Mouse (Mus musculus) liver, embryonic 12.5 days (tissue): Measurements from ENCODE around the gene Igfbp7. TPM values are rescaled to one million over a fixed set of nuclear protein-coding genes. Genes with fewer than 3 reads are reported as not detected.
A peak's percentile ranks its signal among the peaks of the same experiment; 100 is the strongest.

Experiments
- ATAC-seq: fragments of 200-750 bp; cut with Nextera tagmentation; 2 replicates; pipeline ENCODE4 v1.8.0; 2017; ENCODE audit warnings: moderate number of reproducible peaks, mild to moderate bottlenecking, moderate library complexity
- H3K27ac ChIP-seq: fragments of 300-500 bp; sonication (generic); 2 replicates; pipeline ENCODE4 v1.5.1; 2016; ENCODE audit warnings: mild to moderate bottlenecking
- H3K27me3 ChIP-seq: fragments of 300-500 bp; sonication (generic); replicated peaks from 2 replicates; pipeline ENCODE4 v1.6.1; 2016; ENCODE audit warnings: mild to moderate bottlenecking, moderate library complexity
- H3K36me3 ChIP-seq: fragments of 300-500 bp; sonication (generic); 2 replicates; pipeline ENCODE4 v1.6.1; 2016; ENCODE audit warnings: mild to moderate bottlenecking, moderate library complexity
- H3K4me1 ChIP-seq: fragments of 300-500 bp; sonication (generic); 2 replicates; pipeline ENCODE4 v1.6.1; 2016
- H3K4me2 ChIP-seq: fragments of 300-500 bp; sonication (generic); 2 replicates; pipeline ENCODE4 v1.6.1; 2016; ENCODE audit warnings: mild to moderate bottlenecking, moderate library complexity
- H3K4me3 ChIP-seq: fragments of 300-500 bp; sonication (generic); 2 replicates; pipeline ENCODE4 v1.5.1; 2016; ENCODE audit warnings: mild to moderate bottlenecking, moderate library complexity
- H3K9ac ChIP-seq: fragments of 300-500 bp; sonication (generic); 2 replicates; pipeline ENCODE4 v1.6.1; 2016; ENCODE audit warnings: mild to moderate bottlenecking, moderate library complexity
- H3K9me3 ChIP-seq: fragments of 300-500 bp; sonication (generic); replicated peaks from 2 replicates; pipeline ENCODE4 v1.6.1; 2016; ENCODE audit warnings: mild to moderate bottlenecking, moderate library complexity
- WGBS: fragments of 180-500 bp; shearing (Covaris S2); methylation state at CpG from one replicate; pipeline ENCODE4 v1.1.7; 2016; ENCODE audit not compliant: insufficient replicate concordance; 5-methylcytosine and 5-hydroxymethylcytosine counted together
- polyA plus RNA-seq: library from polyadenylated mRNA; unstranded; fragments of >200 nt; fragmentation: Nextera tagmentation; extraction: Ambion mirVana; gene quantifications from 2 replicates; pipeline ENCODE4 v1.2.1, GENCODE M21; 2016

Igfbp7 gene
- 13.4 and 14.2 TPM in 2 replicates for polyA plus RNA-seq

DNA sequence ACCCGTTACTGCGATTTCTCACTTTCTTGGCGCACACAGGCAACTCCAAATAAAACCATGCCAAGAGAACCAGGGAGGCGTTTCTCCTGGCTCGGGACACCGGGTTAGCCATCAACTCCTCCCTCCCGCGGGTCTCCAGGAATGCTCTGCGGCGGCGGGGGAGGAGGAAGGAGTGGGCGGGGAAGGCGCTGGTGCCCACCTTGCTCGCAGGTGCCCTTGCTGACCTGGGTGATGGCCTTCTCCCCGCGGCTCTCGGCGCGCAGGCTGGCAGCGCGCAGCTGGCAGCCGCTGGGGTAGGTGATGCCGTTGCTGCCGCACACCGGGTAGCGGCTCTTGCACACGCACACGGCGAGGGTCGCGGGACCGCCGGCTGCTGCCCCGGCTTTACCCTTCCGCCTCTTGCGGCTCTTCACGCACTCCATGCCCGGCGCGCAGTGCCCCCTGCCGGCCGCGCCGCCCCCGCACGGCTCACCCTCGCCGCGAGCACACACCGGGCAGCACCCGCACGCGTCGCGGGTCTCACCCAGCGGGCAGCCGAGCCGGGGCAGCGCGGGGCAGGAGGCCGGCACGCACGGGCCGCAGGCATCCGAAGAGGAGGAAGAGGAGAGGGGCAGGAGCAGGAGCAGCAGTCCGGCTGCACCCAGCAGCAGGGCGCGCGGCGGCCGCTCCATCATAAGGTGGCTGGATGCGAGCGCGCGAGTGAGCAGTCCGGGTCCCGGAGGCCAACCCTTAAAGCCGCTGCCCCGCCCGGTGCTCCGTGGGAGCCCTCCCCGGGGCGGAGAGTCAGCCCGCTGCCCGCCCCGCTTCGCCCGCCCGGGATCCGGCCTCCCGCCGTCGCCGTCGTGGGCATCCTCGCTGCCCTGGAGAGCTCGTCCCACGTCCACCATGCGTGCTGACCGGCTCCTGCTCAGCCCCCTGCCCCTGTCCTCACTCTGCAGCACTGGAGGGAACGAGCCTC lies at the start of gene Igfbp7:
Gene Igfbp7, minus strand, starts transcription at position 701 of the 958 bp plus-strand sequence.
- WGBS = 8% methylated on average over 82 of the region's 101 CpGs
- Histone ChIP-seq H3K4me2 (peak within 1 kb of the TSS; percentile 73), H3K4me3 (peak within 1 kb of the TSS; percentile 49), H3K4me1 (peaks cover 9% of the 10 kb centered on the region), H3K9me3 (no peaks in the 10 kb centered on the region), H3K27ac (no peak within 1 kb of the TSS), H3K27me3 (peaks cover 39% of the 10 kb centered on the region), H3K9ac (peak within 1 kb of the TSS; percentile 32), H3K36me3 (no peaks in the 10 kb centered on the region)
- ATAC-seq = peak; percentile 54; the same call in 1 of the 2 replicates

- ATAC-seq = no peak
Measured at GRCm38 (mm10) chr5:77452103-77452502, 44.3 kb upstream of the Igfbp7 start.

DNA sequence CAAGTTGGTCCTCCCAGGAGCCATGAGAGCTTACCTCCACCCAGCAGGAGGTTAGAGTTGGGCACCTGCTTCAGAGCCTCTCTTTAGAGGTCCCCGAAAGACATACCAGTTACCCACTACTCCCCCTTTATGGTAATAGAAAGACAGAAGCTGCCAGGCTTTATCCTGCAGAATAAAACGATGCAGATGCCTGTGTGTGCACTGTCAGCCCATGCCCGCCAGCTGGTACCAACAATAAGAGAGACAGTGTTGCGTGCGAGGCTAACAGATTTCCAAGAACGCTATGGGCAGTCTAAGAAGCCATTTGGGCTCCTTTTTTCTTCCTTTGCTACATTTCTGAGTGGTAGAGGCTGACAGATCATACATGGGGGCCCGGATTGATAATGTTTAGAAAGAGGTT lies 41.7 kb upstream of the Igfbp7 start:
- no peak for ATAC-seq
- no peaks in the 10 kb centered on the region for H3K4me1 ChIP-seq
- H3K4me3 ChIP-seq = no peak overlapping the region
- H3K27me3 ChIP-seq = no peaks in the 10 kb centered on the region
- H3K36me3 ChIP-seq = no peaks in the 10 kb centered on the region
- 68% methylated on average over 7 of the region's 7 CpGs for WGBS
- no peak overlapping the region for H3K27ac ChIP-seq
- H3K4me2 ChIP-seq = no peak overlapping the region
- H3K9me3 ChIP-seq = no peaks in the 10 kb centered on the region
- H3K9ac ChIP-seq = no peak overlapping the region

More at GRCm38 (mm10) chr5:77452103-77452502, 44.3 kb upstream of the Igfbp7 start:
- 60% methylated on average over 6 of the region's 6 CpGs for WGBS
- H3K4me1 ChIP-seq = no peaks in the 10 kb centered on the region
- no peak overlapping the region for H3K4me2 ChIP-seq
- no peak overlapping the region for H3K9ac ChIP-seq
- no peak overlapping the region for H3K27ac ChIP-seq
- H3K36me3 ChIP-seq = no peaks in the 10 kb centered on the region
- H3K4me3 ChIP-seq = no peak overlapping the region
- H3K9me3 ChIP-seq = no peaks in the 10 kb centered on the region
- H3K27me3 ChIP-seq = no peaks in the 10 kb centered on the region

GRCm38 (mm10) chr5:77445431-77445830 lies 37.6 kb upstream of the Igfbp7 start:
- Histone ChIP-seq H3K9ac (no peak overlapping the region), H3K4me1 (no peaks in the 10 kb centered on the region), H3K4me3 (no peak overlapping the region), H3K27ac (no peak overlapping the region), H3K4me2 (no peak overlapping the region), H3K27me3 (no peaks in the 10 kb centered on the region), H3K9me3 (no peaks in the 10 kb centered on the region), H3K36me3 (no peaks in the 10 kb centered on the region)
- WGBS = 82% methylated on average over 4 of the region's 4 CpGs
- ATAC-seq = no peak

GRCm38 (mm10) chr5:77443889-77444573 lies 36.2 kb upstream of the Igfbp7 start:
- Histone ChIP-seq H3K4me2 (no peak overlapping the region), H3K4me1 (no peaks in the 10 kb centered on the region), H3K9me3 (no peaks in the 10 kb centered on the region), H3K36me3 (no peaks in the 10 kb centered on the region), H3K9ac (no peak overlapping the region), H3K27ac (no peak overlapping the region), H3K27me3 (no peaks in the 10 kb centered on the region), H3K4me3 (no peak overlapping the region)
- ATAC-seq = no peak
- WGBS = 76% methylated on average over 8 of the region's 8 CpGs

DNA sequence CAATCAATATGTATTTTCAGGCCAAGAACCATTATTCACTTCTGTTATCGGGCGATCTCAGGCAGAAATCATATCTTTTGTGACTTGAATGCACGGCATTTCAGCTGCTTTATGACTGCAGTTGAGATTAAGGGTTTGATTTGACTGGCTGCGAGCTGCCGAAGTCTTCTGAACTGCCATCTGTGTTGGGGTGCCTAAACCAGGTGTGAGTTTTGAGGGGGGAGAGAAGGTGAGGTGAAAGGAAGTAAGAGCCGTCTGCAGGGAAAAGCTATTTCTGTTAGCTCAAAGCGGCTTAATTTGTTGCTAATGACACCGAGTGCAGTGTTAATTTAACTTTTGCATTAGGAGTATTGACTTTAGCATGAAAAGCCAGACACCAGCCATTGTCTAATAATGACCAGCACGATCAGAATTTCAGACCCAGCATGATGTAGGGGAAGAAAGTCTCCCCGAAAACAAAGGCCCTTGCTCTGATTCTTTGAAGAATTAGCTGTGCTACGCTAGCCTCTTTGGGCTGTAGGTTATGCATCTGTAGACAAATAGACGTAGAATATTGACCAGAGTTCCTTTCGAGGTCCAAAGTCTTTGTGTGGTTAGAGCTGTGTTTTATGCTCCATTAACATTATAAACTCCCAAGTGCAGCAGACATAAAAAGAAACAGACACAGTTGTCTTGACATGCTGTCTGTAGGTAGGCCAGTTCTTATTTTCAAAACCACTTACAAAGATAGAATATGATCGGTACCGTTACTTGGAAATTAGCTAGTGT lies 35.2 kb upstream of the Igfbp7 start:
- no peaks in the 10 kb centered on the region for H3K4me1 ChIP-seq
- no peak for ATAC-seq
- no peak overlapping the region for H3K4me3 ChIP-seq
- no peak overlapping the region for H3K9ac ChIP-seq
- WGBS = 72% methylated on average over 15 of the region's 15 CpGs
- no peak overlapping the region for H3K27ac ChIP-seq
- H3K9me3 ChIP-seq = no peaks in the 10 kb centered on the region
- H3K4me2 ChIP-seq = no peak overlapping the region
- H3K27me3 ChIP-seq = no peaks in the 10 kb centered on the region
- H3K36me3 ChIP-seq = no peaks in the 10 kb centered on the region

GRCm38 (mm10) chr5:77436308-77436707 lies 28.5 kb upstream of the Igfbp7 start:
- Histone ChIP-seq H3K4me2 (no peak overlapping the region), H3K27me3 (no peaks in the 10 kb centered on the region), H3K4me1 (no peaks in the 10 kb centered on the region), H3K36me3 (no peaks in the 10 kb centered on the region), H3K4me3 (no peak overlapping the region), H3K9me3 (no peaks in the 10 kb centered on the region), H3K9ac (no peak overlapping the region), H3K27ac (no peak overlapping the region)
- ATAC-seq = no peak
- 64% methylated on average over 4 of the region's 4 CpGs for WGBS

GRCm38 (mm10) chr5:77434060-77434459 lies 26.2 kb upstream of the Igfbp7 start:
- Histone ChIP-seq H3K4me2 (peak overlapping the region; percentile 16; the same call in 1 of the 2 replicates), H3K9ac (no peak overlapping the region), H3K36me3 (no peaks in the 10 kb centered on the region), H3K4me3 (no peak overlapping the region), H3K27me3 (no peaks in the 10 kb centered on the region), H3K27ac (no peak overlapping the region), H3K9me3 (no peaks in the 10 kb centered on the region), H3K4me1 (no peaks in the 10 kb centered on the region)
- 53% methylated on average over 11 of the region's 11 CpGs for WGBS
- peak; percentile 51 for ATAC-seq

DNA sequence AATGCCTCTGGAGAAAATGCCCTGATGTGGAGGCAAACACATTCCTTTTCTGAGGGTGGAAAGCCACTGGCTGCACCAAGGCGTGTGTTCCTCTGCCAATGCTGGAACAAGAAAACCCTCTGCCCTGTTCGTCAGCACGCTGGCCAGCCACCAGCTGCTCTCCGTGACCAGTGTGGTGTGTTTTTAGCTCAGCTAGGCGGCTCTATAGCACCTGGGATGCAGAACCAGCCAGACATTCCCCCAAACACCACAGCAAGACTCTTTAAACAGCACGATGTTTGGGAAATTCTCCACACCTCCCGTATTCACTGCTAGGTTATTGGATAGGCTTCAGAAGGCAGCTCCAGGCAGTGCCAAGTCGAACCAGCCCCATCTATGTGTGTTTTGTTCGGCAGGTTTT lies 25.7 kb upstream of the Igfbp7 start:
- Histone ChIP-seq H3K27me3 (no peaks in the 10 kb centered on the region), H3K36me3 (no peaks in the 10 kb centered on the region), H3K9ac (no peak overlapping the region), H3K4me3 (no peak overlapping the region), H3K9me3 (no peaks in the 10 kb centered on the region), H3K27ac (no peak overlapping the region), H3K4me1 (no peaks in the 10 kb centered on the region), H3K4me2 (no peak overlapping the region)
- no peak for ATAC-seq
- WGBS = 56% methylated on average over 9 of the region's 9 CpGs

DNA sequence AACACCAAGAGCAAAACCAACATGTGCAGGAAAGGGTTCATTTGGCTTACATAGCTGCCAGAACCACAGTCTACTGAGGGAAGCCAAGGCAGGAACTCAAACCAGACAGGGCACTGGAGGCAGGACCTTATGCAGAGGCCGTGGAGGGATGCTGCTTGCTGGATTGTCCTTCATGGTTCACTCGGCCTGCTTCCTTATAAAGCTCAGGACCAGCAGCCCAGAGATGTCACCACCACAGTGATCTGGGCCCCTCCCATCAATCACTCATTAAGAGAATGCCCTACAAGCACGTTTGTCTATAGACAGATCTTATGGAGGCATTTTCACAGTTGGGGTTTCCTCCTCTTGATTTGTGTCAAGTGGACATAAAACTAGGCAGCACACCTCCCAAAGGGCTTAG lies 25.3 kb upstream of the Igfbp7 start:
- ATAC-seq = no peak
- 51% methylated on average over 3 of the region's 3 CpGs for WGBS

DNA sequence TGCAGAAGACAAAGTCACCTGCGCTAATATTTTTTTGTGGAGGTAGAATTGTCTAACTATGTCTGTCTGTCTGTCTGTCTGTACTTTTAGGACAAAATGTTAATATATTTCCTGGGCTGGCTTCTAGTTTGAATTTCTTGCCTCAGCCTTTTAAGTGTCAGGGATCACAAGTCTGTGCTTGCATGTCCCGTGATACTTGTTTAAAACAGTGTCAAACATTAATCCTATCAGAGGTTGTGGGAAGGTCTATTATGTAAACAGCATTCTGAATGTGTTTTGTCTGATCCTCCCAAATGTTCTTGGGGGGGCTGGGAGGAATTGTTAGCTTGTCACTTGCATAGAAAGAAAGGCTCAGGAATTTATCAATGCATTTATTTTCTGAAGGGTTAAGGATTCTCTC lies 24.6 kb upstream of the Igfbp7 start:
- Histone ChIP-seq H3K4me1 (no peaks in the 10 kb centered on the region), H3K4me2 (no peak overlapping the region), H3K27ac (no peak overlapping the region), H3K9me3 (no peaks in the 10 kb centered on the region), H3K4me3 (no peak overlapping the region), H3K36me3 (no peaks in the 10 kb centered on the region), H3K9ac (no peak overlapping the region), H3K27me3 (no peaks in the 10 kb centered on the region)
- no peak for ATAC-seq
- 56% methylated on average over 2 of the region's 2 CpGs for WGBS

More for the DNA sequence above, 25.3 kb upstream of the Igfbp7 start:
- H3K27ac ChIP-seq = no peak overlapping the region
- H3K9ac ChIP-seq = no peak overlapping the region
- no peaks in the 10 kb centered on the region for H3K4me1 ChIP-seq
- no peak overlapping the region for H3K4me2 ChIP-seq
- no peaks in the 10 kb centered on the region for H3K9me3 ChIP-seq
- no peak overlapping the region for H3K4me3 ChIP-seq
- H3K36me3 ChIP-seq = no peaks in the 10 kb centered on the region
- no peaks in the 10 kb centered on the region for H3K27me3 ChIP-seq
